Mouse (Mus musculus): ENCODE measurements around the gene Olfr1030. TPM values are rescaled to one million over a fixed set of nuclear protein-coding genes. Genes with fewer than 3 reads are reported as not detected.
"Not testable (repeated sequence)": the region's sequence is repeated elsewhere in the genome, so short reads cannot be mapped to it uniquely, and the experiment has no call there.

Olfr1030 gene
- not detected in 2 replicates for polyA plus RNA-seq (2015; fragmentation: Nextera tagmentation; extraction: Ambion mirVana)

DNA sequence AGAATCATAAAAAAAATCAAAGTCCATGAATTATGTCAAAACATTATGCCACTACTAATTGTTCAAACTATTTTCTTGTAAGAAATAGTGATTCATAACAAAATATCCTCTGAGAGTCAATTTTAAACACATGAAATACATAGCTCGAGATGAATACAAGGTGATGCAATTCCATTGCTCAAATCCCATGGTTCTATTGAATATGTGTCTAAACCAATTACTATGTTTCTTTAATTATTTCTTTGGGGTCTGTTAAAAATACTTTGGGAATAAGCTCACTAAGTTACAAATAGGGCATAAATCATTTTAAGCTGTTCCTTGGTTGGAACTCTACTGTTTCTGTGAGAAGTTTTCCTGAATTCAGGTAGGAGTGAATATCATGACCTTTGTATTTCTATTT, at the start of gene Olfr1030:
TSS of gene Olfr1030 (plus strand) at position 301 of the 400 bp plus-strand sequence.
- H3K27ac ChIP-seq (ENCODE audit: low read length): no peak within 1 kb of the TSS
- no peaks in the 10 kb centered on the region for H3K27me3 ChIP-seq (ENCODE audit: control insufficient read depth, insufficient read depth, low read length)
- H3K9ac ChIP-seq (ENCODE audit: low read length): no peak within 1 kb of the TSS
- no peaks in the 10 kb centered on the region for H3K9me3 ChIP-seq (replicated peaks; ENCODE audit: control insufficient read depth, low read length)
- no peak within 1 kb of the TSS for H3K4me3 ChIP-seq (replicated peaks; ENCODE audit: low read length)
- 69% methylated on average over 1 of the region's 1 CpGs for WGBS
- H3K4me1 ChIP-seq (ENCODE audit: control insufficient read depth, insufficient read depth, low read length): no peaks in the 10 kb centered on the region
- no peak within 1 kb of the TSS for H3K4me2 ChIP-seq (ENCODE audit: low read depth, low read length)
- no peak for ATAC-seq (ENCODE audit: insufficient read depth, low FRiP score)
- no peaks in the 10 kb centered on the region for H3K36me3 ChIP-seq (ENCODE audit: control insufficient read depth, insufficient read depth, low read length)

DNA sequence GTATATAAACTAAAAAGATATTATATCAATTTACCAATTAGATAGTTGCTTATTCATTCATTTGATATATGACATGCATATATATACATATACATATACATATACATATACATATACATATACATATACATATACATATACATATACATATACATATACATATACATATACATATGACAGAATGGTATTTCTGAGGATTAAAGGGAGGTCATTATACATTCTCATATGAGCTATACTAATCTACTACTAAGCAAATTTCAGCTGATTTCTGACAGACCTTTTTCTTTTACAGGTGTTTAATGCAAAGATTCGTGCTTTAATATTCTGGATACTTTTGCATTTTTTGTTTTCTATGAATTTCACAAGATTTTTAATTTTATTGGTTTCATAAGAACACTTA, 28.9 kb upstream of the Olfr1030 start, which contains the start of gene Olfr1028:
TSS of gene Olfr1028 (plus strand) at position 301 of the 400 bp plus-strand sequence.
- no peaks in the 10 kb centered on the region for H3K4me1 ChIP-seq (ENCODE audit: control insufficient read depth, insufficient read depth, low read length)
- 74% methylated on average over 1 of the region's 1 CpGs for WGBS
- H3K36me3 ChIP-seq (ENCODE audit: control insufficient read depth, insufficient read depth, low read length): no peaks in the 10 kb centered on the region
- no peak within 1 kb of the TSS for H3K27ac ChIP-seq (ENCODE audit: low read length)
- no peaks in the 10 kb centered on the region for H3K27me3 ChIP-seq (ENCODE audit: control insufficient read depth, insufficient read depth, low read length)
- no peak within 1 kb of the TSS for H3K4me3 ChIP-seq (replicated peaks; ENCODE audit: low read length)
- no peaks in the 10 kb centered on the region for H3K9me3 ChIP-seq (replicated peaks; ENCODE audit: control insufficient read depth, low read length)
- H3K4me2 ChIP-seq (ENCODE audit: low read depth, low read length): no peak within 1 kb of the TSS
- H3K9ac ChIP-seq (ENCODE audit: low read length): no peak within 1 kb of the TSS
- ATAC-seq (ENCODE audit: insufficient read depth, low FRiP score): no peak

DNA sequence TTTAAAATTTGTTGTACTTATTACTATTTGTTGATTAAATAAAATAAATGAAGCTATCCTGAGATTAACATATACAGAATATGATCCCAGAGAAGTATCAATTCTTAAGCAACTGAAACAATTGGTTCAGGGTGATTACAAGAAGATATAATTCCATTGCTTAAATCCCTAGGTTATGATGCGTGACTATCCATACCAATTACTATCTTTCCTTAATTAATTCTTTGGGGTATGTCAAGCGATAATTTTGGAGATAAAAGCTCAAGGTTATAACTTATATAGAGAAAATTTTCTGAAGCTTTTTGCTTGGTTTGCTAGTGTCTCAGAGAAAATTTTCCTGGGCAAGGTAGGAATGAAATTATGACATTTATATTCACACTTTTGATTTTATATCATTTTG, 5.5 kb upstream of the Olfr1030 start, which contains the start of gene Olfr1029:
TSS of gene Olfr1029 (plus strand) at position 301 of the 400 bp plus-strand sequence.
- Histone ChIP-seq H3K36me3 (ENCODE audit: control insufficient read depth, insufficient read depth, low read length) (no peaks in the 10 kb centered on the region), H3K4me2 (ENCODE audit: low read depth, low read length) (no peak within 1 kb of the TSS), H3K9ac (ENCODE audit: low read length) (no peak within 1 kb of the TSS), H3K9me3 (replicated peaks; ENCODE audit: control insufficient read depth, low read length) (no peaks in the 10 kb centered on the region), H3K4me3 (replicated peaks; ENCODE audit: low read length) (no peak within 1 kb of the TSS), H3K27ac (ENCODE audit: low read length) (no peak within 1 kb of the TSS), H3K27me3 (ENCODE audit: control insufficient read depth, insufficient read depth, low read length) (no peaks in the 10 kb centered on the region), H3K4me1 (ENCODE audit: control insufficient read depth, insufficient read depth, low read length) (no peaks in the 10 kb centered on the region)
- 86% methylated on average over 2 of the region's 2 CpGs for WGBS
- ATAC-seq (ENCODE audit: insufficient read depth, low FRiP score): no peak

DNA sequence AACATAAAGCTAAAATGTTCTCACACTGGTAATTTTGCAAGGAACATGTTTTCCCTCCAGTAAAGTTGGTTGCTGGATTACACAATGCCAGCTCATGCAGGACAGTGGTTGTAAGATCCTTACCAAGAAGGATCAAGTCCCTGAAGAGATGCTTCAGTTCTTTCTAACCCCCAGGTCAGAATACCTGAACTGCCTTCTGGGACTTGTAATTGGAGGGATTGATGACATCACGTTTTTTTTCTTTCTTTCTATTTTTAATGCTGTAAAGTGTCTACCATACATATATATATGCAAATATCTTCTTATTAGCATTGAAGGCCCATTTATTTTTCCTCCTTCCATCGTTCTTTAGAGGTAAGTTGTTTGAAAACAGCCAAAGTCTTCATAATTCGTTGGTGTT, 10.9 kb downstream of the Olfr1030 start, which contains the start of gene Olfr1031:
TSS of gene Olfr1031 (plus strand) at position 301 of the 400 bp plus-strand sequence.
- Histone ChIP-seq H3K36me3 (ENCODE audit: control insufficient read depth, insufficient read depth, low read length) (no peaks in the 10 kb centered on the region), H3K4me1 (ENCODE audit: control insufficient read depth, insufficient read depth, low read length) (no peaks in the 10 kb centered on the region), H3K27me3 (ENCODE audit: control insufficient read depth, insufficient read depth, low read length) (no peaks in the 10 kb centered on the region), H3K9me3 (replicated peaks; ENCODE audit: control insufficient read depth, low read length) (no peaks in the 10 kb centered on the region), H3K4me2 (ENCODE audit: low read depth, low read length) (no peak within 1 kb of the TSS), H3K9ac (ENCODE audit: low read length) (no peak within 1 kb of the TSS), H3K27ac (ENCODE audit: low read length) (no peak within 1 kb of the TSS), H3K4me3 (replicated peaks; ENCODE audit: low read length) (no peak within 1 kb of the TSS)
- WGBS: 65% methylated on average over 3 of the region's 3 CpGs
- ATAC-seq (ENCODE audit: insufficient read depth, low FRiP score): no peak

DNA sequence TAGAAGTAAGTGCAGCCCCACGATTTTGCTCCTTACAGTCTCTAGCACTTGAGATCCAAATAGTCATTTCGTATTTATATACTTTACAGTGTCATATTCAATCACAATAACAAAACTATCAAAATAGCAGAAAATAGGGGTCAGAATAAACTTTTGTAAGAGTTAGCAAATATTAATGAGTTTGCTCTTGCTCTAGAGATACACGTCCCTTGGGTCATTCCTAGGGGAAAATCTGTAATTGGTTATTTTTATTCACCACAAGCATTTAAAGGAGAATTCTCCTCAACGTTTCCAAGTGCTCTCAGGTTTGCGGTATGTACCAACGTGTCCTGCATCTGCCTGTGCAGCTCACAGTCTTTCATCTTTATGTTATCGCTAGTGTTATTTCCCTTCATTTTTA, 26.2 kb downstream of the Olfr1030 start, which contains the start of gene Olfr1032:
TSS of gene Olfr1032 (plus strand) at position 301 of the 400 bp plus-strand sequence.
- no peaks in the 10 kb centered on the region for H3K36me3 ChIP-seq (ENCODE audit: control insufficient read depth, insufficient read depth, low read length)
- no peak within 1 kb of the TSS for H3K4me2 ChIP-seq (ENCODE audit: low read depth, low read length)
- no peak within 1 kb of the TSS for H3K27ac ChIP-seq (ENCODE audit: low read length)
- H3K9me3 ChIP-seq (replicated peaks; ENCODE audit: control insufficient read depth, low read length): no peaks in the 10 kb centered on the region
- H3K9ac ChIP-seq (ENCODE audit: low read length): no peak within 1 kb of the TSS
- no peak for ATAC-seq (ENCODE audit: insufficient read depth, low FRiP score)
- H3K4me1 ChIP-seq (ENCODE audit: control insufficient read depth, insufficient read depth, low read length): no peaks in the 10 kb centered on the region
- no peaks in the 10 kb centered on the region for H3K27me3 ChIP-seq (ENCODE audit: control insufficient read depth, insufficient read depth, low read length)
- H3K4me3 ChIP-seq (replicated peaks; ENCODE audit: low read length): no peak within 1 kb of the TSS
- WGBS: 80% methylated on average over 7 of the region's 7 CpGs

DNA sequence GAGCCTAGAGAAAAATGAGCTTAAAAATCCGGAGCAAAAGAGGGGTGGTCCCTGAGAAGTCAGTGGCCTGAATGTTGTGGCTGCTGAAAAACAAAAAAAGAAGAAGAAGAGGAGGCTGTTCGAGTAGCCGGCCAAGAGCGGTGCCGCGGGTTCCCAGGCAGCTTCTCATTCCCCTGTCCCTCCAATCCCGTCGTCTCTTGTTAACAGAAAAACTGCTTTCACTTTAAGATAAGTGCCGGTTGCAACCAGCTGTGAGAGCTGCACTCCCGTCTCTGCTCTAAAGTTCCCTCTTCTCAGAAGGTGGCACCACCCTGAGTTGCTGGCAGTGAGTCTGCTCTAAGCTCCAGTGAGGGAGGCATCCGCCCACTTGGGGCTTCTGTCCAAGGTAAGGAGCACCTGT, 41.3 kb downstream of the Olfr1030 start, which contains the start of gene Olfr1033:
TSS of gene Olfr1033 (plus strand) at position 228 of the 400 bp plus-strand sequence.
- not testable (repeated sequence) for H3K27me3 ChIP-seq (ENCODE audit: control insufficient read depth, insufficient read depth, low read length); H3K9me3 ChIP-seq (replicated peaks; ENCODE audit: control insufficient read depth, low read length); ATAC-seq (ENCODE audit: insufficient read depth, low FRiP score); H3K36me3 ChIP-seq (ENCODE audit: control insufficient read depth, insufficient read depth, low read length); H3K4me1 ChIP-seq (ENCODE audit: control insufficient read depth, insufficient read depth, low read length)
- Histone ChIP-seq H3K27ac (ENCODE audit: low read length) (peak within 1 kb of the TSS; percentile 66), H3K4me2 (ENCODE audit: low read depth, low read length) (peak within 1 kb of the TSS; percentile 46), H3K4me3 (replicated peaks; ENCODE audit: low read length) (peak within 1 kb of the TSS; percentile 44), H3K9ac (ENCODE audit: low read length) (peak within 1 kb of the TSS; percentile 57; the same call in 1 of the 2 replicates)
- WGBS: under 1% methylated on average over 10 of the region's 11 CpGs

DNA sequence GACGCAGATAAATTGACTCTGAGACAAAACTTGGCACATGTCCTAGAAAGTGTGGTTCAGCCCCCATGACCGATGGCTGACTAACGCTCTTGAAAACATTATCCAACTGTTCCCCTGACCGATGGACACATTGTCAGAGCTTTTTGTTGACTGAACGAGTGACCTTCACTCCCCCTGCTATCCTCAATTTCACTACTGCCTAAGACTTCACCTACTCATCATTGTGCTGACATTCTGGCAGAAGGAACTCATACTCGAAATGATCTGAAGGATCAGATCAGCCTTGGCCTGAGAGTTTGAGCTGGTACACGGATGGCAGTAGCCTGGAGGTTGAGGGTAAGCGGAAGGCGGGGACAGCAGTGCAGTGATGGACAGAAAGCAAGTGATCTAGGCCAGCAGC, 42.4 kb downstream of the Olfr1030 start:
- H3K4me3 ChIP-seq (replicated peaks; ENCODE audit: low read length); H3K9me3 ChIP-seq (replicated peaks; ENCODE audit: control insufficient read depth, low read length); H3K27ac ChIP-seq (ENCODE audit: low read length); H3K36me3 ChIP-seq (ENCODE audit: control insufficient read depth, insufficient read depth, low read length); H3K9ac ChIP-seq (ENCODE audit: low read length); H3K4me2 ChIP-seq (ENCODE audit: low read depth, low read length); ATAC-seq (ENCODE audit: insufficient read depth, low FRiP score); H3K4me1 ChIP-seq (ENCODE audit: control insufficient read depth, insufficient read depth, low read length); H3K27me3 ChIP-seq (ENCODE audit: control insufficient read depth, insufficient read depth, low read length): not testable (repeated sequence)
- 32% methylated on average over 3 of the region's 9 CpGs for WGBS

Other genes with a start within 250 kb of the Olfr1030 start
- gene Olfr1012, start 216.5 kb upstream of the Olfr1030 start, polyA plus RNA-seq (2015; fragmentation: Nextera tagmentation; extraction: Ambion mirVana): not detected in 2 replicates
- not detected in 2 replicates for gene Olfr1013, start 212.2 kb upstream of the Olfr1030 start, polyA plus RNA-seq (2015; fragmentation: Nextera tagmentation; extraction: Ambion mirVana)
- not detected in 2 replicates for gene Olfr1014, start 206.6 kb upstream of the Olfr1030 start, polyA plus RNA-seq (2015; fragmentation: Nextera tagmentation; extraction: Ambion mirVana)
- not detected in 2 replicates for gene Olfr1015, start 197.3 kb upstream of the Olfr1030 start, polyA plus RNA-seq (2015; fragmentation: Nextera tagmentation; extraction: Ambion mirVana)
- not detected in 2 replicates for gene Olfr1016, start 176.7 kb upstream of the Olfr1030 start, polyA plus RNA-seq (2015; fragmentation: Nextera tagmentation; extraction: Ambion mirVana)
- gene Olfr1018, start 160.8 kb upstream of the Olfr1030 start, polyA plus RNA-seq (2015; fragmentation: Nextera tagmentation; extraction: Ambion mirVana): not detected in 2 replicates
- gene Olfr1019, start 133.8 kb upstream of the Olfr1030 start, polyA plus RNA-seq (2015; fragmentation: Nextera tagmentation; extraction: Ambion mirVana): not detected in 2 replicates
- not detected in 2 replicates for gene Olfr1020, start 132.2 kb upstream of the Olfr1030 start, polyA plus RNA-seq (2015; fragmentation: Nextera tagmentation; extraction: Ambion mirVana)
- gene Olfr1022, start 110.7 kb upstream of the Olfr1030 start, polyA plus RNA-seq (2015; fragmentation: Nextera tagmentation; extraction: Ambion mirVana): not detected in 2 replicates
- gene Olfr1023, start 93.6 kb upstream of the Olfr1030 start, polyA plus RNA-seq (2015; fragmentation: Nextera tagmentation; extraction: Ambion mirVana): not detected in 2 replicates
- gene Olfr1024, start 74.2 kb upstream of the Olfr1030 start, polyA plus RNA-seq (2015; fragmentation: Nextera tagmentation; extraction: Ambion mirVana): not detected in 2 replicates
- not detected in 2 replicates for gene Olfr1025-ps1, start 64.1 kb upstream of the Olfr1030 start, polyA plus RNA-seq (2015; fragmentation: Nextera tagmentation; extraction: Ambion mirVana)
- gene Olfr1026, start 57.7 kb upstream of the Olfr1030 start, polyA plus RNA-seq (2015; fragmentation: Nextera tagmentation; extraction: Ambion mirVana): not detected in 2 replicates
- not detected in 2 replicates for gene Olfr1028, start 28.8 kb upstream of the Olfr1030 start, polyA plus RNA-seq (2015; fragmentation: Nextera tagmentation; extraction: Ambion mirVana)
- not detected in 2 replicates for gene Olfr1029, start 5.4 kb upstream of the Olfr1030 start, polyA plus RNA-seq (2015; fragmentation: Nextera tagmentation; extraction: Ambion mirVana)
- not detected in 2 replicates for gene Olfr1031, start 11.0 kb downstream of the Olfr1030 start, polyA plus RNA-seq (2015; fragmentation: Nextera tagmentation; extraction: Ambion mirVana)
- gene Olfr1032, start 26.3 kb downstream of the Olfr1030 start, polyA plus RNA-seq (2015; fragmentation: Nextera tagmentation; extraction: Ambion mirVana): not detected in 2 replicates
- gene Olfr1033, start 41.4 kb downstream of the Olfr1030 start, polyA plus RNA-seq (2015; fragmentation: Nextera tagmentation; extraction: Ambion mirVana): 4.9 and 5.4 TPM in 2 replicates
- gene Olfr1034, start 66.6 kb downstream of the Olfr1030 start, polyA plus RNA-seq (2015; fragmentation: Nextera tagmentation; extraction: Ambion mirVana): 0.06 and 0.09 TPM in 2 replicates
- gene Olfr1036, start 94.7 kb downstream of the Olfr1030 start, polyA plus RNA-seq (2015; fragmentation: Nextera tagmentation; extraction: Ambion mirVana): not detected in 2 replicates
- not detected in 2 replicates for gene Olfr1037, start 108.1 kb downstream of the Olfr1030 start, polyA plus RNA-seq (2015; fragmentation: Nextera tagmentation; extraction: Ambion mirVana)
- not detected in 2 replicates for gene Olfr1039, start 156.7 kb downstream of the Olfr1030 start, polyA plus RNA-seq (2015; fragmentation: Nextera tagmentation; extraction: Ambion mirVana)
- not detected in 2 replicates for gene Olfr1040, start 167.5 kb downstream of the Olfr1030 start, polyA plus RNA-seq (2015; fragmentation: Nextera tagmentation; extraction: Ambion mirVana)
- not detected in 2 replicates for gene Olfr1042, start 182.6 kb downstream of the Olfr1030 start, polyA plus RNA-seq (2015; fragmentation: Nextera tagmentation; extraction: Ambion mirVana)
- not detected in 2 replicates for gene Olfr1043, start 188.2 kb downstream of the Olfr1030 start, polyA plus RNA-seq (2015; fragmentation: Nextera tagmentation; extraction: Ambion mirVana)
- gene Olfr1044, start 198.5 kb downstream of the Olfr1030 start, polyA plus RNA-seq (2015; fragmentation: Nextera tagmentation; extraction: Ambion mirVana): not detected in 2 replicates
- gene Olfr52, start 206.4 kb downstream of the Olfr1030 start, polyA plus RNA-seq (2015; fragmentation: Nextera tagmentation; extraction: Ambion mirVana): not detected in 2 replicates
- gene Olfr1045, start 223.7 kb downstream of the Olfr1030 start, polyA plus RNA-seq (2015; fragmentation: Nextera tagmentation; extraction: Ambion mirVana): not detected in 2 replicates
- gene Olfr1046, start 240.0 kb downstream of the Olfr1030 start, polyA plus RNA-seq (2015; fragmentation: Nextera tagmentation; extraction: Ambion mirVana): not detected in 2 replicates

All from stomach, embryonic 16.5 days (tissue).